Mouse (Mus musculus) testis, adult 2 months (tissue): ENCODE results near the gene Thada. TPM values are rescaled to one million over a fixed set of nuclear protein-coding genes. Genes with fewer than 3 reads are reported as not detected.

Experiments
- H3K27ac ChIP-seq: fragments of 200-500 bp; 2 replicates; pipeline ENCODE4 v1.5.1; 2012; ENCODE audit warnings: low read depth, low read length; ENCODE audit not compliant: control insufficient read depth, insufficient read depth
- H3K27me3 ChIP-seq: fragments of 200-500 bp; 2 replicates; pipeline ENCODE4 v1.6.1; 2012; ENCODE audit warnings: mild to moderate bottlenecking, low read length, moderate library complexity; ENCODE audit not compliant: control insufficient read depth, insufficient read depth
- H3K36me3 ChIP-seq: fragments of 200-500 bp; 2 replicates; pipeline ENCODE4 v1.6.1; 2012; ENCODE audit warnings: mild to moderate bottlenecking, low read length; ENCODE audit not compliant: control insufficient read depth, insufficient read depth
- H3K4me1 ChIP-seq: fragments of 200-500 bp; 2 replicates; pipeline ENCODE4 v1.6.1; 2012; ENCODE audit warnings: low read length; ENCODE audit not compliant: control insufficient read depth, insufficient read depth
- H3K4me3 ChIP-seq: fragments of 200-500 bp; 2 replicates; pipeline ENCODE4 v1.5.1; 2012; ENCODE audit warnings: low read depth, mild to moderate bottlenecking, low read length, moderate library complexity, mixed read lengths; ENCODE audit not compliant: control insufficient read depth
- CTCF ChIP-seq: fragments of 200-500 bp; IDR thresholded peaks from 2 replicates; pipeline ENCODE4 v1.5.1; 2012; ENCODE audit warnings: low read depth, mild to moderate bottlenecking, inconsistent platforms, low read length, moderate library complexity; ENCODE audit not compliant: control insufficient read depth, insufficient read depth, insufficient replicate concordance
- POLR2A ChIP-seq: fragments of 200-500 bp; IDR thresholded peaks from 2 replicates; pipeline ENCODE4 v1.6.1; 2012; ENCODE audit warnings: low read depth, mild to moderate bottlenecking, inconsistent platforms, low read length, moderate library complexity; ENCODE audit not compliant: control insufficient read depth
- polyA plus RNA-seq: library from polyadenylated mRNA; depleted of rRNA; stranded (reverse); fragments of >200 nt; gene quantifications from 2 replicates; pipeline ENCODE4 v1.2.3, GENCODE M21; 2012

Gene Thada
- polyA plus RNA-seq, 1 experiment, result 15.8 TPM

- H3K27ac ChIP-seq, result no peak overlapping the region
Observed at GRCm38 (mm10) chr17:84272557-84273261, 193.3 kb downstream of the Thada start.

GRCm38 (mm10) chr17:84271566-84272202, 194.3 kb downstream of the Thada start:
- Histone ChIP-seq H3K4me3 (no peak overlapping the region), H3K27me3 (no peaks in the 10 kb centered on the region), H3K27ac (no peak overlapping the region), H3K4me1 (no peaks in the 10 kb centered on the region), H3K36me3 (no peaks in the 10 kb centered on the region)
- TF ChIP-seq CTCF (no peak), POLR2A (no peak)

More at GRCm38 (mm10) chr17:84272557-84273261, 193.3 kb downstream of the Thada start:
- TF ChIP-seq POLR2A (no peak), CTCF (no peak)
- H3K27me3 ChIP-seq, result no peaks in the 10 kb centered on the region
- H3K4me1 ChIP-seq, result no peaks in the 10 kb centered on the region
- no peak overlapping the region for H3K4me3 ChIP-seq
- H3K36me3 ChIP-seq, result no peaks in the 10 kb centered on the region

GRCm38 (mm10) chr17:84269722-84270121, 196.3 kb downstream of the Thada start:
- Histone ChIP-seq H3K27ac (no peak overlapping the region), H3K36me3 (no peaks in the 10 kb centered on the region), H3K27me3 (no peaks in the 10 kb centered on the region), H3K4me1 (peaks cover 2% of the 10 kb centered on the region; the same call in 1 of the 2 replicates), H3K4me3 (no peak overlapping the region)
- no peak for TF ChIP-seq POLR2A
- no peak for TF ChIP-seq CTCF

- no peak for TF ChIP-seq POLR2A
- TF ChIP-seq CTCF, result no peak
- Histone ChIP-seq H3K4me3 (no peak overlapping the region), H3K27ac (peak overlapping the region; percentile 58; the same call in 1 of the 2 replicates), H3K27me3 (no peaks in the 10 kb centered on the region), H3K4me1 (peaks cover 2% of the 10 kb centered on the region; the same call in 1 of the 2 replicates), H3K36me3 (no peaks in the 10 kb centered on the region)
Observed at GRCm38 (mm10) chr17:84268450-84268849, 197.6 kb downstream of the Thada start.

GRCm38 (mm10) chr17:84267456-84268074, 198.4 kb downstream of the Thada start:
- Histone ChIP-seq H3K27me3 (no peaks in the 10 kb centered on the region), H3K36me3 (no peaks in the 10 kb centered on the region), H3K4me3 (no peak overlapping the region), H3K4me1 (peaks cover 2% of the 10 kb centered on the region; the same call in 1 of the 2 replicates), H3K27ac (no peak overlapping the region)
- TF ChIP-seq POLR2A, result no peak
- TF ChIP-seq CTCF, result no peak

GRCm38 (mm10) chr17:84266161-84266948, 199.7 kb downstream of the Thada start:
- TF ChIP-seq CTCF (no peak), POLR2A (no peak)
- peaks cover 2% of the 10 kb centered on the region; the same call in 1 of the 2 replicates for H3K4me1 ChIP-seq
- H3K36me3 ChIP-seq, result no peaks in the 10 kb centered on the region
- no peak overlapping the region for H3K4me3 ChIP-seq
- no peaks in the 10 kb centered on the region for H3K27me3 ChIP-seq
- H3K27ac ChIP-seq, result peak overlapping the region; percentile 39
